Mouse (Mus musculus) T-helper 1 cell (primary cell): ENCODE measurements at regions not wholly inside any gene's neighbourhood (a gene's known extent, or its start where the extent isn't known, plus 50 kb on each side); places are given as distances from the start of the nearest gene placed in this dataset.

Experiments
- in situ Hi-C: fragments of 300-600 bp; cut with MboI, MseI; formaldehyde crosslinking; loops from one replicate; pipeline ENCODE4 v1.15.1; 2025; ENCODE audit warnings: high pct_unique_total_duplicates

DNA sequence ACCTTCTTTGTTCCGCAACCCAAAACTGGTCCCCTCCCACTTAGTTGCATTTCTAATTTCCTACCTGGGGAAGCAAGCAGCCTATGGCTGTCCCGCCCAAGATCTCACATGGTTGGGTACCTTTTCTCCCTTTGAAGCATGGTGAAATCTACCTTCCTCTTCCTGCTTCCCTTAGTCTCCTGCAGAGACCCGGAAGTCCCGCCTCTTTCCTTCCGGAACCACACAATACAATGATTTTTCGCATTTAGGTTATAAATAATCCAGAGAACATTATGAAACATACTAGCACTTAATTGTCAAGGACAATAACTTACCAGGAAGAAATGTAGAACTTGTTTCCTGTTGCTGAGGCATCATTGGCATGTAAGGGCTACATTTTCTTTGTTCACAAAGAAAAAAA lies 58.8 kb downstream of the 1700009N14Rik start:
- in situ Hi-C loops, result no loop called here

DNA sequence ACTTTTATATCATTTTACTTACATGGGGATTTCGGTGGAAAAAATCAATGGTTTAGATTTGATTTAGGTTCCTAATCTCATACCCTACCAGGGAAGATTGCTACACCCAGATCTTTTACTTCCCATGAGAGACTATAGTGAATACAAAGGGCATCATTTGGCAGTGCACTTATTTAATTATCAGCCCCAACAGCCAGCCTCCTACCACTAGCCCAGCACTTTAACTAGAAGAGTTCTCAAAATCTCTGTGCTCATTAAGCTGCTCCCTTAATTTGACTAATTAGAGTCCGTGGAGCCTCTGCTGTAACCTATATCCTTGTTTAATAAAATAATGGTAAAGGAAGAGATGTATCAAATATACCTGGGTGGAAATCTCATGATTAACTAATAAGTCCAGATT lies 77.4 kb downstream of the 1700009N14Rik start:
- in situ Hi-C loops, result no loop called here

DNA sequence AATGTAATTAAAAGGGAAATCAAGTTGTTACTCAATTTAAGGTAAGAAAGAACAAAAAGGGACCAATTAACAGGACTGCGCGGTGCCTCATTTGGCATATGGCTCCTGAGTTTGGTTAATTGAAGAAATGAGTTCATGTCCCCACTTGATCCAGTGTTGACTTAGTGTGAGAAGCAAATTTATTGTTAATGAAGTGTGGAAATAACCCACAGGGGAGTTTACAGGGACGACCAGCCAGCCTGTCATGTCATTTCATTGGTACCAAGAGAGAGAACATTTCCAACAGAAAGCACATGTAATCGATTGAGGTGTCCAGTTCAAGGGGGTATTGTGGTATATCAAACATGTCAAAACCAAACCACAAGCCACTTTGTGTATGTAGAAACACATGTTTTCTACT lies 78.6 kb downstream of the 1700009N14Rik start:
- in situ Hi-C loops, result no loop called here

DNA sequence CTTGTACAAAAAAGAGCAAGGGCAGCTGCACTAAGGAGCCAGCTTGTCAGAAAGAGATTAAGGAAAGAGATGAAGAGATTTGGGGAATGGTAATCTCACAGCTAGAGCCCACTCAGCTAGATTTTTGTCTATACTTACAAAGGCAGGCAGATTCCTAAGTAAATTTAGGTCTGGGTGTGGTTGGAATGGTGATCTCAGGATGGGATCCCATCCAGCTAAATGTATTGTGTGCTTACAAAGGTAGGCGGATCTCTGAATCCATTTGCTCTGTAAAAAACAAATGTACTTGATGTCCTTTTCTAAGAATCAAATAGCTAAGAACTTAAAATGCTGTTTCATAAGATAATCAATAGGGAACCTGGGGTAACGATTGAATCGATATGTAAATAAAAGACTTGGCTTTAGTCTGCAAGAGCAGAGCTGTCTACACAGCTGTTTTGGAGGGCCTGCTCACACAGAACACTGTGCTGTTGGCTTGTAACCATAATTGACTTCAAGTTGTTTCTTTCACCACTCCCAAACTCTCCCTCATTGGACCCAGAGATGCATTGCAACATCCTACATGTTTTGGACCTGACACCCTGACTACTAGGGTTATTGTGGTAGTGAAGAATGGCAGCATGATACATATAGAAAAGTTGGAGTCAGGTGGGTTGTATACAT lies 106.1 kb downstream of the 1700009N14Rik start:
- in situ Hi-C loops, result no loop called here

DNA sequence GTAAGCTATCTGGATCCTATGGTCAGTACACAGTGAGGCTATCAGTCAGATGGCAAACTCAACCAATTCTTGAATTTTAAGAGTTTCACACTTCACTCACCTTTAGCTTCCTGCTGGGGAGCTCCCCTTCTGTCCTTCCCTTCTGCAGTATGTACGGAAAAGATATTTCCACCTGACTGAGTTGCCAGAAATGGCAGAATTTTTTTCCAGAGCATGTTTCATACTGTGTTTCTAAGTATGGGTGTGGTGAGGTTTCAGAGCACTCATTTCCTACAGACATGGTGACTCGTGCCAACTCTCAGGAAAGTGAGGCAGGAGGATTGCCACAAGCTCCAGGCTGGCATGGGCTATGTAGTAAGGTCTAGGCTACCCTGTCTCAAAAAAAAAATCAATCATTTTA lies 147.3 kb downstream of the 1700009N14Rik start:
- in situ Hi-C loops, result no loop called here

DNA sequence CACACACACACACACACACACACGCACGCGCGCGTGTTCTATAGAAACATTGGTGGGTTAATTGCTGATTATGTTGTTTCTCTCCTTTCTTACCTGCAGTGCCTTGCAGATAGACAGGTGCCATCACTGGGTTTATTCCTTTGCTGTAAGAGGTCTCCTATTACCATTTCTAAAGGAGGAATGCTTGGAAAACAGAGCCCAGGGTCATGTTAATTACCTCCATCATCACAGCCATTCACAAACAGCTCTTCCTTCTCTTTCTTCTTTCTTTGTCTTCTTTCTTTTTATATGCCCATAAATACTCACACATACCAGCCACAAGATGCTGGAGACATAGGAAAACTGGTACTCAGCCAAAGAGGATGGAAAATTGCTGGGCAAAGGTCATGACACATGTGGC lies 155.0 kb downstream of the 1700009N14Rik start:
- in situ Hi-C loops, result no loop called here

DNA sequence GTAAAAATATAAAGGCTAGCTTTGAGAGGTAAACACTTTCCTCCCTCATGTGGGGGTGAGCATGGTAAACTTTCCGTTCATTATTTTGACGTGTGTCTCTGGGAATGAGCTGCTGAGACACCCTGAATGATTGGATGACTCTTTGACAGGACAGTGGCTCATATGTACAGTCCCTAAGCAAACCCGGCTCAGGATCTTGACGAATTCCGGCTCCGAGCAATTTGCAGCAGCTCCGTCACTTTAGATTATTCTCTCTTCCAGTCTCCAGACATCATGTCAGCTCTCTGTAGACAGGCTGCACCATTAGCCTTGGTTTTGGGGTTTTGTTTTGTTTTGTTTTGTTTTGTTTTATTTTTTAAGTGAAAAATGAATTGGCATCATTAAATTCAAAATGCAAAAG lies 194.0 kb downstream of the 1700009N14Rik start:
- in situ Hi-C loops, result no loop called here

DNA sequence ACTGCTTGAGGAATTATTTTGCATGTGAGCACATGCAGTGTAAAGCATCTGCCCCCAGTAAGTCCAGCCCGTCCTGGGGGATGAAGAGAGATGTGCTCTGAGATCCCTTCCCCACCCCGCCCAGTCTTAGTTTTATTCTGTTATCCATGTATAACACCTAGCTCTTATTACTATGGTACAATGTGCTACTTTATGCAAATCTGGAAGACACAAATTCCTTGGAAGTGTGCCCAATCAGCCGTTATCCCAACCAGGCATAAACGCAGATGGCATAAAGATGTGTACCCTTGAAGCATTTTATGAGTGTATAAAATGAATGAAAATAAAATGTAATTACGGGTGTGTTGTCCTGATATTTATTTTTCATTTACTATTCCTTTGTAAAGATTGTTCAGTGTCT lies 194.8 kb downstream of the 1700009N14Rik start:
- in situ Hi-C loops, result no loop called here

DNA sequence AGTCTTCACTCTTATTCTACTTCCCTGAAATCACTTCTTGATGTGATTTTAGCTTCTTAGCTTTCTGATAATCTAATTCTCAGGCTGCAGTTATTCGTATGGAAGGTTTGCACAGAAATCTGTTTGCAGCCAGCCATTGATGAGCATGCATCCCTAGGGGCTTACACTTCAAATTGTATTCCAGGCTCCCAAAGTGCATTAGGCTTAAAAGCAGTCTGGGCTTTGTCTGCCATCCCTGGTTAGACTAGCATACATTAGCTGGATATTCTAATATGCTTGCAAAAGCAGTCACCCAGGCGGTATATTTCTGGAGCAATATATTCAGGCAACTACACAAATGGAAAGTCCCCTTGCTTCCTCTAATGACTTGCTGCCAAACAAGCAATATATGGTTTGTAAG lies 210.4 kb downstream of the 1700009N14Rik start:
- in situ Hi-C loops, result no loop called here

DNA sequence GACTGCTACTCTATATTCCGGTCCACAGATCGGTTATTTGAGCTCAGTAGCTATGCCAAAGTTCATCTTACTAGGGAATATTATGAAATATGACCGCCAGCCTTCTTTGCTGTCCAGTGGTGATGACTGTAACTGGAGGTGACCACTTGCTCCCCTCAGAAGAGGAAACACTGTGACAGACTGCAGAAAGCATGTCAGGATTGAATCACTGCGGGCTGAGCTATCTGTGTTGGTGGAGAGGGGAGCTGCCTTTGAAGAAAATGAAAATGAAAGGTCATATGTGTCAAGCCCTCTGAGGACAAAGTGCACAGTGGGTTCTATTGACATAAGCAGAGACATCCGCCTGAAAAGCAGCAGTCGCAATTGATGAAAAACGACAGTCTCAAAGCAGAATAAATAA lies 222.5 kb downstream of the 1700009N14Rik start:
- in situ Hi-C loops, result no loop called here

DNA sequence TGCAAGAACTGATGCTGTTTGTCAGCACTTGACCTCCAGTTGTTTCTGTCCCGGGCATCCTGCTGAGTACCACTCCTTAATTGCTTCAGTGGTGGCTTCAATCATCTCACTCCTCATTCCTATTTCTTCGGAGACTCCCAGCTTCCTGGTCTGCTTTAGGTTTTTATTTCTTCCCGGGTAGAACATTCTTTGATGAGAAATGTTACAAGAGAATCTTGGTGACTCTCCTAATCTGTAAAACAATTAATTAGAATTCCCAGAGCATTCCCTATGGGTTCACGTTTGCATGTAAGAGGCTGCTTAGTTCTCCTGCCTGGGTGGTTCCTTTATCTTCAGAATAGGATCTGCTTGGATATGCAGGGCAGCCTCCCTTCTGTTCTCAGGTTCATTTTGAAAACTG lies 245.1 kb downstream of the 1700009N14Rik start:
- in situ Hi-C loops, result no loop called here

DNA sequence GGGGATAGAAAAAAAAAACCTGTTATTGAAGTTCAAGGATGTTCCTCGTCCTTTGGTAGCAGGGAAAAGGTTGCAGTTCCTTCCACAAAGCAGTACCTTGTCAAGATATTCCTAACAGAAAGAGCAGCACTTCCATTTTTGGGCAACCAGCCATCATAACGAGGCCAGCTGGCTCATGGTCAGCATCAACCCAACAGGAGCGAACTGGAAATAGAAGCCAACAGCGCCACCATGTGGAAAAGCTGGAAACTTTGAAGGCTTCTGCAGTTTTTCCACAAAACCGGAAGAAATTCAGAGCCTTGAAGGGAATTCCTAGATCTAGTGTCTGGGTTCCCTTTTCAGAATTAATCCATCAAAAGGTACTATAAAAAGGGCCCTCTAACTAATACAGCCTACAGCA lies 247.5 kb downstream of the 1700009N14Rik start:
- in situ Hi-C loops, result no loop called here

DNA sequence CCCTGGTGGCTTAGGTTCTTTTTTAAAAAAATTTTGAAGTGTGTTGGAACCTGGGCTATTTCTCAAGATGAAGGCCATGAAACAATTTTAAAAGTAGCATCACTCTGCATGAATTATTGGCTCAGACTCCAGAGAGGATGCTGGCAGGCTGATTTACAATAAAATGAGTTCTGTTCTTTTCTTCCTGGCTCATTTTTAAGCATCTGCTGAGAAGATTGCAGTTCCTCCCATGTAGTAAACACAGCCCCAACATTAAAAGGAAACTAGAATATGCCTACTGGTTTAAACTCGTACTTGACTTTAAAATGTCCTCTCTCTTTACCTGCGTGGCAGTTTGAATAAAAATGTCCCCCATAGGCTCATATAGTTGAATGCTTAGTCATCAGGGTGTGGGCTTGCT lies 249.3 kb downstream of the 1700009N14Rik start:
- in situ Hi-C loops, result no loop called here

DNA sequence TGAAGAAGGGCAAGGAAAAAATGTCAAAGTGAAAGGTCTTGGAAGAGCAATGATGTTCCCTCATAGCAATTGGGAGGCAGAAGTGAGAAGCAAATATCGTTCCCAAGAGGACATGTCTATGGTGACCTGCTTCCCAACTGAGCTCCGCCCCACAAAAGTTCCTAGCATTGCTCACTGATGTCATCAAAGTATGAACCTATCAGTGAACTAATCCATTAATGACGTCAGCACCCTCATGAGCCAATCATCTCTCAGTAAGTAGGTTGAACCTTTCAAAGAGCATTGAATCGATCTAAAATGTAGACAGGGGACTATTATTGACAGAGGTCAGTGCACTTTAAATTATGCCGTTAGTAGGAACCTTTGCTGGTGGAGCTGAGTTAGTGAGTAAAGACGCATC lies 267.4 kb downstream of the 1700009N14Rik start:
- in situ Hi-C loops, result no loop called here

DNA sequence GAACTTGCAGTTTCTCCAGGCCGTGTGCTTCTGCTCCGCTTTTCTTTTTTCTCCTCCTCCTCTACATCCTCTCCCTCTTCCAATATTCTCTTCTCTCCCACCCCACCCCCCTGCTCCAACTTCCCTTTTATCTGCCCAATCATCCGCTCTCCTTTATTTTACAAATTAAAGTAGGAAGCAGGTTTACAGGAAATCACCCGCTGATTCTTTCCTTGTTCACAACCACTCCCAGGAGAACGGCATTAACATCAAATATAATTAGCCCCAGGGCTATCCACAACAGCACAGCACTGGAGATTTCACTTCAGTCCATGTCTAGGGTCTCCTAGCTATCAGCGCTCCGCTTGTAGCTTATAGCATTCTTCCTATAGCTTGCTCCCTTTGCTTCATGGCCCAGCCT lies 268.6 kb downstream of the 1700009N14Rik start:
- in situ Hi-C loops, result no loop called here

DNA sequence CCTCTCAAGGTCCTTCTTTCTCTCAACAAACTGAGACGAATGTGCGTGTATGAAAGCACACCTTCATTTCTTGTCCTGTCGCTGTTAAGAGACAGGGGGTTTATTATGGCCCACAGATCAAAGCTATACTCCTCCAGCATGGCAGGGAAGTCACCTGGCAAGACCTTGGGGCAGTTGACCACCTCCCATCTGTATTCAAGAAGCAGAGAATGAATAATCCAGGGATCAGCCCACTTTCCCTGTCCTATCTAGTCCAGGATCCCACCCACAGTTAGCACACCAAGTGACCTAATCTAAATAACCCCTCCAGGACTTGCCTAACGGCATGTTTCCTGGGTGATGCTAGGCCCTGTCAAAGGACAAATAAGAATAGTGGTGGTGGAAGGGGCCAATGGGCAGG lies 269.9 kb downstream of the 1700009N14Rik start:
- in situ Hi-C loops, result loop anchor here (10.0 kb wide), 1 partner anchor 635 kb away; no protein-coding TSS in a partner anchor

DNA sequence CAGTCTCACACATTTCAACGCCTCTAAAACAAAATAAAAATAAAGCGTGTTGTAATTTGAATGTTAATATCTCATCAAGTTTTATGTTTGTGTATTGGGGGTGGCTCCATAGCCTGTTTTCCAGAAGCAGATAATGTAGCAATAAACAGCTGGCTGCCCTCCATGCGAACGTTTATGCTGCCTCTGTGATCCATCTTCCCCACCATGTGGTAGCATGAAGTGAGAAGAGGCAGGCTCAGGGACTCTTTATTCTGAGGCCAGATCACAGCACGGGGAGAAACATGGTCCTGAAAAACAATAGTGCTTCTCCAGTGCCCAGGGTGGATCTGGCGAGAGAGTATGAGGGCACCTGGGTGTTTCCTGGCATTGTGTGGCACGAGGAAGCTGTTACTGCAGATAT lies 271.4 kb downstream of the 1700009N14Rik start:
- in situ Hi-C loops, result loop anchor here (10.0 kb wide), 1 partner anchor 637 kb away; no protein-coding TSS in a partner anchor

DNA sequence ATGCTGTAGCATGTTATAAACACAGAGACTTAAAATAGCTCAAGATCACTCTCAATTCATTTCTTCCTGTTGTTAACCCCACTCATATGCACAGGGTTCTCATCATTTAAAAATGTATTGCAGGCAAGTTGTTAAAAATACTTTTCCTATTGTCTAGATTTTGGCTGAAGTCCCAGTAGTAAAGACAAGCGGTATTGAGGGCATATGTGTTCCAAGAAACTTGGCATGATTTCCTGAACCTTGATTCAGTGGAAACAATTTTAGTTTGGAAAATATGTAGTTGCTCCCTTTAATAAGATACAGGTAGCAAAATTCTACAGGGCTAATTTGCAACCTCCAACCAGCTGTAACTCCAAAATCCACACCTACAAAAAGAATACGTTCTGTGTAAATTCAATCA lies 315.5 kb downstream of the 1700009N14Rik start:
- in situ Hi-C loops, result no loop called here

DNA sequence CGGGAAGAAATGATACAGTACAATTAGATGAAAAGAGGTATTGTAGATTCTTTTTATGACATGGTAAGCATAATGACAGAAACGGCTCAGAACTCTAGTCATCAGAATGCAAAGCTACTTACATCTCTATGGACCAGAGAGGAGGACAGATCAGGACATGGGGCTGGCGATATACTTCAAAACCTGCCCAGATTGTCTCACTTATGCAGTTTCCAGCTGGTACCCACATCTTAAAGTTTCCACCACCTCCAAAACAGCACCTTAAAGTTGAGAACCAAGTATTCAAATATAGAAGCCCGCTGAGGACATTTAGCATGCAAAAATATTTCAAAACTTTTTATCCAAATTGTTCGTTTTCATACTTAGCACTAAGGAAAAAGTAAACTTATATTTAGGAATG lies 341.0 kb downstream of the 1700009N14Rik start:
- in situ Hi-C loops, result no loop called here

DNA sequence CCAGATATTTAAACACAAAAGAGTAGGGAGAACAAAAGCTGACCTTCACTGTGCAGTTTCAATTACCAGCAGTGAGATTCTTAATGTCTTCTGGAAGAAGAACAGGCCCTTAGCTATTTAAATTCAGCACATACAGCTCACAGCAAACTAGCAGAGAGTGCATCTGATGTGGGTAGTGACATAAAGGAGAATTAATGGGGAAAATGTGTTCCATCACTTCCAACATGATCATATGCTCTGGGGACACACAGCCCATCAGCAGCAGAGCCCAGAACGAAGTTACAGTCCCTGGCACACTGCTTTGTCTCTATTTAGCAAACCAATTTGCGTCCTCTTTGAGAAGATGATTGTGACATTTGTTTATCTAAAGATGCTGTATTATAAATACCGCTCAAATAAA lies 332.9 kb upstream of the Aco1 start:
- in situ Hi-C loops, result no loop called here

DNA sequence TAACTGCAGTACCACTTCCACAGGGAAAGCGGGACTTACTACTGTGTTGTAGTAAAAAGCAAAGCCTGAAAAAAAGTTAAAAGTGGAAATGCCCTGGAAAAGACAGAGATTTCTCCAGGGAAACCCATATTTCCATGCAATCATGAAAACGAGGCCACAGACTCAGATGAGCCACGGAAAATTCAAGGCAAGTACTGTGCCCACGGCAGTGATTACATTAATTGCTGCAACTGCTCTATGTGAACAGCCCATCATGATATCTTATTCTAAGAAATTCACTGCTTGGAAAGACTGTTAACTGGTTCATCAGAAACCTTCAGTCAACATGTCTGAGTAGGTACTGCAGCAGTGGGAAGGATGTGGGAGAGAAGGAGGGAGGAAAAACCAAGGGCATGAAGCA lies 330.1 kb upstream of the Aco1 start:
- in situ Hi-C loops, result no loop called here

DNA sequence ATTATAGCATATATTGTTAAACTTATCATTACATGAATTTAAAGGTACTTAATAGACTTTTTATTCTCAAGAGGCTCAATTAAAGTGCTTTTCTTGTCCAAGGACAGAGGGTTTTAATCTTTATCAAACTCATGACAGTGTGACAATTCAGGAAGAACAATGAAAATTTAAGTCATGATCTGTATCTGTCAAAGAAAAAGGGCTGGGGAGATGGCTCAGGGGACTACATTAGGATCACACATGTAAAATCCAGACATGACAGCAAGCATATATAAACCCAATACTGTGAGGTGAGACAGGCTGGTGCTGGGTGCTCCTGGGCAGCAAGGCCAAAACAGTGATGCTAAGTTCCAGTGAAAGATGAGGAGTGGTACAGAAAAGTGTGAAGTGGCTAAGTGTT lies 327.3 kb upstream of the Aco1 start:
- in situ Hi-C loops, result no loop called here

DNA sequence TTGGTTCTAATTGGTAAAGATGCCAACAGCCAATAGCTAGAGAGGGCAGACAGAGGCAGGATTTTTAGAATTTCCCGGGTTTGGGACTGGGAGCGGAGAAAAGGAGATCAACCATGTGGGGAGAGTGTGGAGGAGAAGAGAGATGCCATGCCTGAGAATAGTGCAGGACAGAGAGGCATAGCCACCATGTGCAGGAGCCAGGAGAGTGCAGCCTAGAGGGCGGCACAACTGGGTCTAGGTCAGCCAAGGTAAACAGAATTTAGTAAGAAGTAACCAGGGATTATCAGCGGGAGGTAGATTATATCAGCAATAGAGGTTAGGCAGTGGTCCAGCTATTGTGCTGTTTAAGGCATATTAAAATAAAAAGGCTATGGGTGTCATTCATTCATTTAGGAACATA lies 325.2 kb upstream of the Aco1 start:
- in situ Hi-C loops, result no loop called here

DNA sequence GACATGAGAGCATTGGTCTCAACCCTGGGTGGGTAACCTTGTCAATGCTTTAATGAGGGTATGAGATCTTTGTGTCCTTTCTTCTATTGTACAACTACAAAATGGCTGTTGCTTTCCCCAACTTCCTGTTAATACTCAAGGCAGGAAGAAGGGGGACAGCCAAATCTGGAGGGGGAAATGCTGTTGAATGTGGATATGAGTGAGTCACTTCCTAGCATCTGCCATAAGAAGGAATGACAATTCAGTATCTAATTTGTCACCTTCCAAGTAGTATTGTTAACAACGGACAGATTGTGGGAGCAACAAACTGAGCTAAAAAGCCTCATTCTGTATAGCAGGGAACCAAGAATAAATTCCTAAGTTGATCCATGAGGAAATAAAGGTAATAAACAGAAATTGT lies 309.2 kb upstream of the Aco1 start:
- in situ Hi-C loops, result no loop called here
